Mouse (Mus musculus) adrenal gland, postnatal 4 days (tissue): ENCODE measurements around the gene Slc38a3. TPM values are rescaled to one million over a fixed set of nuclear protein-coding genes. Genes with fewer than 3 reads are reported as not detected.

Experiments
- DNase-seq, 2 experiments: peaks; one replicate each; pipeline ENCODE4 v3.0.0; 2021 to 2022; ENCODE audit warnings: low spot score in 2 of 2, mixed read lengths in 2 of 2
- total RNA-seq, 2 experiments: library from RNA; stranded (reverse); gene quantifications; 2 replicates each; pipeline ENCODE4 v1.2.3; 2021

The Slc38a3 gene
- total RNA-seq, 2 experiments from 2014 or later = 10.1 to 37.4 TPM

DNA sequence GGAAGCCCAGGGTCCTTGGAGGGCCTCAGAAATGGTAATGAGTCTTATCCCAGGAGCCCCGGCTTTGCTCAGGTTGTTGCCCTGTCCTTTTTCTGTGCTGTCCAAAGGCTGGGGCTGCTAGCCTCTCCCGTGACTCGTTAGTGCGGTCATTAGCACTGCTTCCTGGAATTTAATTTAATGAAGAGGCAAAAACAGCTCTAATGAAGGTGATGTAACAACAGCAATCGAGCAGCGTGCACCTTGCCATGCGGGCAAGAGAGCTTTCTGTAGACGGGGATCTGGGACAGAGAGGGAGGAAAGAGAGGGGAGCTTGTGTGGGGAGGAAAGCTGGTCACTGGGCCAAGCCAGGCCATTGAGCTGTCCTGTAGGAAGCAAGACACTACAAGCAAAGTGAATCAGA lies 27.7 kb downstream of the Slc38a3 start:
- DNase-seq = no peak

DNA sequence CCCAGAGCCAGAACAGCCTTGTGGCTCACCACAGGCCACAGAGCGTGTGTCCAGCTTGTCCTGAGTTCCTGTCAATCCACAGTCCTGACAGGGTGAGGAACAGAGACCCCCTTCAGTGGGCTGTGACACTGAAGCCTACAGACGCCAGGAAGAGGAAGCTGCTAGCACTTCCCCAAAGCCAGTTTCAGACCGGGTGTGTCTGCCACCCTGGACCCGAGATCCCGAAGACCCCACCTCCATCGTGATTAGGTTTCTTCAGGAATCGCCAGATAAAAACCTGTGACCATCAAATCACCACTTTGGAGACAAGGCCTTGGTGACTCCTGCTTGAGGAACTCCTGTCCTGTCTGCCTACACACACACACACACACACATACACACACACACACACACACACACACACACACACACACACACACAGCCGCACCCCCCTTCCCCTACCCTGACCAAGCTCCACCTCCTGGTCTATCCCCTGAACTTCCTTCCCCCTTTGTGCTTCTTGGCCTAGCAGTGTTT lies 29.0 kb downstream of the Slc38a3 start:
- no peak for DNase-seq

DNA sequence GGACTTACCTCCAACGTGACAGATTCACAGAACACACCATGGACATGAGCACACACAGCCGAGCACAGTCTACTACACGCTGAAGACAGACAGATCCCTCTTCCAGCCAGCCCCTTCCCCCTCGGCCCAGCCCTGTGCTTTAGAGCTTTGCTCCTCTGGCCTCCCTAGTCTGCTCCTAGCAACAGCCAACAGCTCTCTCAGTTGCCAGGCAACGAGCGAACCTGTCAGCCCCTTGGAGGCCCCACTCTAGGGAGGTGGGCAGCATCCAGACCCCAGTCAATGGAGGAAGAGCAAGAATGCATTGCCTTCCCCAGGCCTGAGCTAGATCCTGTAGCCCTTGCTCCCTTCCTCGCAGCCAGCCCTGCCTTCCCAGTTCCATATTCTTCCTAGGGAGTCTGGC lies 32.3 kb downstream of the Slc38a3 start:
- no peak for DNase-seq

- DNase-seq = peak; percentile 85 to 94
Observed at GRCm38 (mm10) chr9:107635279-107636028, 33.9 kb downstream of the Slc38a3 start, which contains the start of gene Gnai2. Gene Gnai2 (minus strand): TSS chr9:107635367.

DNA sequence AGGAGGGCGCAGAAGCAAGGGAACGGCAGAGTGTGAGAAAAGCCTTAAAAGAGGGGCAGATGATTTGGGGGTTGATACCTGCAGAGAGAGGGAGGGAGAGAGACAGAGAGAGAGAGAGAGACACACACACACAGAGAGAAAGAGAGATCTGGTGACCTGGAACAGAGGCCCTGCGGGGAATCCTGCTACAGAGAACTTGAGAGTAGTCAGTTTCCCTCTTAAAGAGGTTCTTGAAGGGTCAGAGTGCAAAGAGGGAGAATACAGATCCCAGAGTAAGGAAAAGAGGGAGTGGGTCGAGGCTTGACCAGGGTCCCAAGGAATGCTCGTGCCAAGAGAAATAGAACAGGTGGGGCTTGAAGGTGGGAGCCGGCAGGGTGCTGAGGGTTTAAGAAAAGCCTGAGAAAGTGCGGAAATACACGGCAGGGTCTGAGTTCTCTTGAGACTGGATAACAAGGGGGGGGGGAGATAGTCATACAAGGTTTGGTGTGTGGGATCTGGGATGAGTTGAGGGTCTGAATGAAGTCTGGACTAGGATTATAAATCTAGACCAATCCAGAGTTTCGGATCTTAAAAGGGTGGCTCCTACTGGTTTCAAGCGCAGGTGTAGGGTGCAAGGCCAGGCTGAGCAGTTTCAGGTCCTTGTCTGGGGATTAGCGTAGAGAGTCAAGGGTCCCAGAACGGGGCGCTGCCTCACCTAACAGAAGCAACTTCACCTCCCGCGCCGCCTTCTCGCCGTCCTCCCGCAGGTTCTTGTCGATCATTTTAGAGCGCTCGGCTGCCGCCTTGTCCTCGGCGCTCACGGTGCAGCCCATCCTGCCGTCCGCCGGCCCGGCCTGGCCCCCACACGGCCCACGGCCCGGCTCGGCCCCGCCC lies 34.7 kb downstream of the Slc38a3 start:
- DNase-seq = no peak

DNA sequence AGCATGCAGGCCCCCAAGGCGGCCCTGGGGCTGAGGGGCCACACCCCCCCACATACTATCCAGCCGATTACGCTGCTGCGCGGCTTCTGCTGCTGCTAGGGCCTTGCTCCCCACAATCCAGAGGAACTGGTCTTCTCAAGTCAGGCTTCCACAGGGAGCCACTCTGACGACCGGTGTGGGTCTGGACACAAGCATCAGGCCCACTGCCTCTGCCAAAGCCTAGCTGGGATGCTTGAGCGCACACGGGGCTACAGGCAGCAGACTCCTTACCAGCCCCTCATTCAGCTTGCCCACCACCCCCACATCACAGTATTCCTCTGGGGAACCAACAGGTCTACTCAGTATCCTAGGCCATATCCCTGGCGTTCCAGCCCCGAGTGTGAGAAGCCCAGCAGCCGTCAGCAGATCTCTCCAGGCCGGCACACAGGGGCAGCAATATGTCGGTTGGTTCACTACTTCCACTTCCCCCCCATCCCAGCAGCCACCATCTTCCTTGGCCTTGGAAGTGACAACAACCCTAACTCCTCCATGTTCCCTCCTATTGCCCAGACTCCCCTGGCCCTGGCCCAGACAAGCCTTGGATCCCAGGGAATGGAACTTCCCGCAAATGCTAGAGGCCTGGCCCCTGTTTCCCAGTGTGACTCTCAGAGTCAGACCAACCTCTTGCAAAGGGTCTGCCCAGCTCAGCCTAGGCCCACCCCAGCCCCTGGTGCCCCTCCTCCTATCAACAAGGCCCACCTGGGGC lies 35.5 kb downstream of the Slc38a3 start:
- DNase-seq = no peak

GRCm38 (mm10) chr9:107633091-107633660 lies 36.2 kb downstream of the Slc38a3 start:
- DNase-seq = peak; percentile 57 to 71

- DNase-seq = no peak
Observed at GRCm38 (mm10) chr9:107632478-107632877, 36.9 kb downstream of the Slc38a3 start.

DNA sequence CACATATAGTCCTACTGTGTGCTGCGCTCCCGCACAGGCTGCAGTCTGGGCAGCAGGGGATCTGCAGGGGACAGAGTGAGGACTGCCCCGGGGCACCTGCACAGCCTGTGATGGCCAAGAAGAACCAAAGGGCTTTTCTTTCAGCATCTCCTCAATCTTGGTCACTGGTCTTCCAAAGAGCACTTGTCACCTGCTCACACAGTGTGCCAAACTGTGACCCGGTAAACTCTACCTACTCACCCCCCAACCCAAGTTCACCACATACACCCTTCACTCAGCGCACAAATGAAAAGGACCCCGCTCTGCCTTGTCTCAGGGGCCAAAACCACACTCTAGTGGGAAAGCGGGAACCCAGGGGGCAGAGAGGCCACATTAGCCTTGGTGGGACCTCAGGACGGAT lies 37.5 kb downstream of the Slc38a3 start:
- no peak for DNase-seq

DNA sequence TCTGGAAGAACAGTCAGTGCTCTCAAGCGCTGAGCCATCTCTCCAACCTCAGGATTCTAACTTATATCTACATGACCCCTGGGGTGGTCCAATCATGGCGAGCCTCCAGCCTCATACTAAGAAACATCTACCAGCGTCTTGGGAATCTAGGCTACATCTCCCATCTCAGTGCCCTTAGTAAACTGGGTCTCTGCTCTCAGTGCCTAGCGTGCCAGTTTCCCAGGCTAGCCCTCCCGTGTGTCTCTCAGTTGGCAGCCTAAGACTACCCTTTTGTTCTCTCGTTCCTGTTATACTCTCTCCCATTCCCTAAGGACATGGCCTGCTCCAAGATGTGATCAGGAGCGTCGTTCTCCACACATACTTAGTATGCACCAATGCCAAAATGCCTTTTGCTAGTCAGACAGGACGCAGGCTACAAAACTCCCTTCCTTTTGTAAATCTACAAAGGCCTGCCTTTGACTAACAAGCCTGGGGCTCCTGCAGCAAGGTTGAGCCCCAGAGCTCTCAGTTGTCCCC lies 38.0 kb downstream of the Slc38a3 start:
- DNase-seq = no peak

DNA sequence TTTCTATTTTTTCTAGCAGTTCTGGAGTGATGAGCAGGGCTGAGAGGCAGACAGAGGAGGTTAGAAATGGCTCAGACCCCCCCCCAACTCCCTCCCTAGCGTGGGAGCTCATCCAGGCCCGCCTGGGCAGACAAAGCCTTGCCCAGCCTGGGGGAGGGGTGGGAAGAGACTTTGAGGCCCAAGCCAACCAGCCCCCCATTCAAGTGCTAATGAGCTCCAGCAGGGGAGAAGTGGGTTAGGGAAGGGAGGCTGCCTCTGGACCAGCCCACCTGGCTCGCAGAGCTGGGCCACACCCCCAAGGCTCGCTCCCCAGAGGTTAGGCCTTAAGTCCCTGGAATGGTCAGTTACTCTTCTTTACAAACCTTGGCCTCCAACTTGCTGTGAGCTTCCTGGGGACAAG lies 38.8 kb downstream of the Slc38a3 start:
- DNase-seq = no peak

GRCm38 (mm10) chr9:107629901-107630425 lies 39.4 kb downstream of the Slc38a3 start:
- no peak for DNase-seq

GRCm38 (mm10) chr9:107629411-107629730 lies 40.0 kb downstream of the Slc38a3 start:
- DNase-seq = no peak

GRCm38 (mm10) chr9:107628721-107629410 lies 40.5 kb downstream of the Slc38a3 start:
- DNase-seq = no peak

- no peak for DNase-seq
Observed at GRCm38 (mm10) chr9:107627387-107628255, 41.7 kb downstream of the Slc38a3 start.

DNA sequence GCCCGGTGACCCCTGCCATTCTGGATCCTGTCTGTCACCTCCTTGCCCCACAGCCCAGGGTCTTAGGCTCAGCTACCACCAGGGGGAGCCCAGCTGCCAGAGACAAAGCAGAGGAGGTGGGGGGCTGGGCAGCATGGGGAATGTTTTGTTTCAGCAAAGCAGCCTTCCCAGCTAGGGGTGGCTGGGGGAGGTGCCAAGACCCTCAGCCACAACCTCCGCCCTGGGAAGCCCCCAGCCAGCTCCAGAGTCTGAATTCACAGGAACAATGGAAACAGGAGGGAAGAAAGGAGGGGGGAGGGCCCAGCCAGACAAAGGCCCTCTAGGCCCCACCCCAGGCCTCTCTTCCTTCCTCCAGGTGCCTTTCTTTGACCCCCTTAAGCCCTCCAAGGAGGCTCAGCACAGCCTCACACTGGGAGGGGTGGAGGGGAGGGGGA lies 42.5 kb downstream of the Slc38a3 start:
- DNase-seq = peak; percentile 57 to 75

GRCm38 (mm10) chr9:107626158-107626843 lies 43.0 kb downstream of the Slc38a3 start:
- DNase-seq = no peak

DNA sequence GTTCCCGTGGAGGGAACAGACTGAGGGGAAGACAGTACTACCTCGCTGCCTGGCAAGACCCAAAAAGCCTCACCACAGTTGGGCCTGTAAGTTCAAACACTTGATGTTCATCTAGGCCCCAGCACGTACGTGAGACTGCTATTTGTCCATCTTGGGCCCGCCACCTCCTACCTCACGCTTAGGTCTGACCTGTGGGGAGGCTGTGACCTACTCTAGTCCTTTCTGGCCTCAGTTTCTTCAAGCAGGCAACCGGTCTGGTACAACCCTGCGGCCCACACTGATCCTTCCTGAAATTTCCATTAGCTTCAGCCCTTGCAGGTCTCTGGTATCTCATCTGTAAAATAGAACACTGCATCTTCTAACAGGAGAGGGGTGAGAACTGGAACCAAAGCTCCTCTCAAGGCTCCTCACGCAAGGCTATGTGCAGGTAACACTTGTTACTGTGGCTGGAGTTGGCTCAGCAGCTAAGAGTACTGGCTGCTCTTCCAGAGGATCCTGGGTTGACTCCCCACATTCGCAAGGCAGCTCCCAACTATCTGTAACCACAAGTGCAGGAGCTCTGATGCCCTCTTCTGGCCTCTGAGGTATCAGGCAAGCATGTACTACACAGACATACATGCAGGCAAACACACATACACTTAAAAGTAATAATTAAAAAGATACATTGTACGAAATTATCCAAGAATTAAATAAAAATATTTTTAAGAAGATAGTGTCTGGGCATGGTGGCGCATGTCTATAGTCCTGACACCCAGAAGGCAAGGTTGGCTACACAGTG lies 43.8 kb downstream of the Slc38a3 start:
- DNase-seq = no peak
